Mouse (Mus musculus): ENCODE results near the gene Arid1b. TPM values are rescaled to one million over a fixed set of nuclear protein-coding genes. Genes with fewer than 3 reads are reported as not detected.
"Not testable (repeated sequence)": the region's sequence is repeated elsewhere in the genome, so short reads cannot be mapped to it uniquely, and the experiment has no call there.

Arid1b gene
- polyA plus RNA-seq, 1 experiment: 9.0 TPM

GRCm38 (mm10) chr17:5074752-5075506 is 80.8 kb downstream of the Arid1b start:
- no peak for DNase-seq (ENCODE audit: low read depth, low spot score)
- 74% methylated on average over 7 of the region's 7 CpGs for WGBS

- WGBS: 63% methylated on average over 9 of the region's 9 CpGs
- DNase-seq (ENCODE audit: low read depth, low spot score): no peak
Observed at GRCm38 (mm10) chr17:5077996-5078395, 83.9 kb downstream of the Arid1b start.

- WGBS: 68% methylated on average over 5 of the region's 5 CpGs
- no peak for DNase-seq (ENCODE audit: low read depth, low spot score)
Observed at GRCm38 (mm10) chr17:5078576-5078975, 84.4 kb downstream of the Arid1b start.

- DNase-seq (ENCODE audit: low read depth, low spot score): no peak
- 21% methylated on average over 12 of the region's 12 CpGs for WGBS
Observed at GRCm38 (mm10) chr17:5080884-5081419, 86.8 kb downstream of the Arid1b start.

GRCm38 (mm10) chr17:5082274-5082673 is 88.1 kb downstream of the Arid1b start:
- WGBS: 25% methylated on average over 8 of the region's 8 CpGs
- no peak for DNase-seq (ENCODE audit: low read depth, low spot score)

- 95% methylated on average over 3 of the region's 3 CpGs for WGBS
- DNase-seq (ENCODE audit: low read depth, low spot score): no peak
Observed at GRCm38 (mm10) chr17:5083497-5083896, 89.4 kb downstream of the Arid1b start.

- DNase-seq (ENCODE audit: low read depth, low spot score): no peak
- 73% methylated on average over 8 of the region's 8 CpGs for WGBS
Observed at GRCm38 (mm10) chr17:5084139-5084538, 90.0 kb downstream of the Arid1b start.

GRCm38 (mm10) chr17:5085004-5085403 is 90.9 kb downstream of the Arid1b start:
- WGBS: 64% methylated on average over 6 of the region's 6 CpGs
- no peak for DNase-seq (ENCODE audit: low read depth, low spot score)

- no peak for DNase-seq (ENCODE audit: low read depth, low spot score)
- 60% methylated on average over 5 of the region's 5 CpGs for WGBS
Observed at GRCm38 (mm10) chr17:5085942-5086341, 91.8 kb downstream of the Arid1b start.

GRCm38 (mm10) chr17:5088241-5088640 is 94.1 kb downstream of the Arid1b start:
- 67% methylated on average over 2 of the region's 2 CpGs for WGBS
- DNase-seq (ENCODE audit: low read depth, low spot score): not testable (repeated sequence)

- no peak for DNase-seq (ENCODE audit: low read depth, low spot score)
- WGBS: 17% methylated on average over 5 of the region's 5 CpGs
Observed at GRCm38 (mm10) chr17:5088822-5089221, 94.7 kb downstream of the Arid1b start.

GRCm38 (mm10) chr17:5089541-5089940 is 95.4 kb downstream of the Arid1b start:
- no peak for DNase-seq (ENCODE audit: low read depth, low spot score)
- 14% methylated on average over 12 of the region's 12 CpGs for WGBS

GRCm38 (mm10) chr17:5091490-5091889 is 97.4 kb downstream of the Arid1b start:
- 79% methylated on average over 16 of the region's 16 CpGs for WGBS
- DNase-seq (ENCODE audit: low read depth, low spot score): no peak

GRCm38 (mm10) chr17:5091934-5092333 is 97.8 kb downstream of the Arid1b start:
- no peak for DNase-seq (ENCODE audit: low read depth, low spot score)
- 74% methylated on average over 10 of the region's 10 CpGs for WGBS

GRCm38 (mm10) chr17:5093343-5093742 is 99.2 kb downstream of the Arid1b start:
- WGBS: 61% methylated on average over 2 of the region's 2 CpGs
- not testable (repeated sequence) for DNase-seq (ENCODE audit: low read depth, low spot score)

GRCm38 (mm10) chr17:5094636-5095035 is 100.5 kb downstream of the Arid1b start:
- WGBS: 54% methylated on average over 5 of the region's 5 CpGs
- no peak for DNase-seq (ENCODE audit: low read depth, low spot score)

- WGBS: 85% methylated on average over 13 of the region's 13 CpGs
Observed at GRCm38 (mm10) chr17:5095741-5096140, 101.6 kb downstream of the Arid1b start.

GRCm38 (mm10) chr17:5097046-5097445 is 102.9 kb downstream of the Arid1b start:
- no peak for DNase-seq (ENCODE audit: low read depth, low spot score)
- WGBS: 97% methylated on average over 4 of the region's 4 CpGs

More at GRCm38 (mm10) chr17:5095741-5096140, 101.6 kb downstream of the Arid1b start:
- DNase-seq (ENCODE audit: low read depth, low spot score): no peak

GRCm38 (mm10) chr17:5097545-5098475 is 103.7 kb downstream of the Arid1b start:
- DNase-seq (ENCODE audit: low read depth, low spot score): no peak
- 80% methylated on average over 21 of the region's 21 CpGs for WGBS

GRCm38 (mm10) chr17:5098727-5099126 is 104.6 kb downstream of the Arid1b start:
- WGBS: 84% methylated on average over 7 of the region's 7 CpGs

More at GRCm38 (mm10) chr17:5098727-5099126, 104.6 kb downstream of the Arid1b start:
- no peak for DNase-seq (ENCODE audit: low read depth, low spot score)
